Mouse (Mus musculus): ENCODE data around the gene Tex46. TPM values are rescaled to one million over a fixed set of nuclear protein-coding genes. Genes with fewer than 3 reads are reported as not detected.

Tex46 gene
- polyA plus RNA-seq, 1 experiment from 2014 or later: not detected

DNA sequence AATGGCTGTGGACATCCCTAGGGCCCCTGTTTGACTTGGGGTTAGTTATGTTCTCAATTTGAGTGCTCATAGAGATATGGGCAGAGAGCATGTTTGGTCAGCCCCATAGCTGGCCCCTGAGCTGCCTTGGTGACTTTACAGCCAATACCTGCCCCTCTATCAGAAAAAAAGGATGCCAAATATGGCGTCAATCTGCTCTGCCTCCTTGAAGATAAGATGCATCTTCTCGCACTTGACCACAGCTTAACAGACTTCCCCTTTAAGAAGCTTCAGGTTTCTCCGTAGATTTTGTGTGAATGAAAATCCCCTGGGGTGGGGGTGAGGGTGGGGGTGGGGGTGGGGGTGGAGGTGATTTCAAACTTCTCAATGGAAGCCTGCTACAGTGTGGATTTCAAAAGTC lies 47.7 kb downstream of the Tex46 start:
- Histone ChIP-seq H3K27me3 (ENCODE audit: insufficient read depth, low read length) (no peaks in the 10 kb centered on the region), H3K4me2 (replicated peaks; ENCODE audit: low read depth, low read length) (no peak overlapping the region), H3K9me3 (ENCODE audit: low read length) (no peaks in the 10 kb centered on the region), H3K4me3 (ENCODE audit: low read length) (no peak overlapping the region), H3K27ac (ENCODE audit: low read length) (no peak overlapping the region), H3K36me3 (ENCODE audit: insufficient read depth, low read length) (peaks cover 36% of the 10 kb centered on the region), H3K4me1 (ENCODE audit: insufficient read depth, low read length) (no peaks in the 10 kb centered on the region), H3K9ac (replicated peaks; ENCODE audit: low read length) (no peak overlapping the region)
- 81% methylated on average over 3 of the region's 3 CpGs for WGBS
- no peak for ATAC-seq (ENCODE audit: low FRiP score, low TSS enrichment)

Small RNA genes within 50 kb of the gene (microRNA-seq; reads per million reads assigned to microRNA genes)
- gene Gm22180: not detected

Other genes with a start within 250 kb of the Tex46 start
- 0.44 and 0.72 TPM in 2 replicates for gene Htr1d, start 186.9 kb upstream of the Tex46 start, polyA plus RNA-seq (2015; fragmentation: Nextera tagmentation; extraction: Ambion mirVana)
- 0.35 and 0.46 TPM in 2 replicates for gene 6030445D17Rik, start 148.2 kb upstream of the Tex46 start, polyA plus RNA-seq (2015; fragmentation: Nextera tagmentation; extraction: Ambion mirVana)
- gene Luzp1, start 140.7 kb upstream of the Tex46 start, polyA plus RNA-seq (2015; fragmentation: Nextera tagmentation; extraction: Ambion mirVana): 131 and 152 TPM in 2 replicates
- gene Kdm1a, start 7.7 kb upstream of the Tex46 start, polyA plus RNA-seq (2015; fragmentation: Nextera tagmentation; extraction: Ambion mirVana): 25.7 and 30.5 TPM in 2 replicates
- gene Lactbl1, start 12.2 kb downstream of the Tex46 start, polyA plus RNA-seq (2015; fragmentation: Nextera tagmentation; extraction: Ambion mirVana): not detected in 2 replicates
- 3.4 and 3.6 TPM in 2 replicates for gene Ephb2, start 225.6 kb downstream of the Tex46 start, polyA plus RNA-seq (2015; fragmentation: Nextera tagmentation; extraction: Ambion mirVana)